Mouse (Mus musculus): Measurements from ENCODE around the gene Plekha4. TPM values are rescaled to one million over a fixed set of nuclear protein-coding genes. Genes with fewer than 3 reads are reported as not detected.

Gene Plekha4
- polyA plus RNA-seq, 1 experiment from 2014 or later, result 0.51 TPM

GRCm38 (mm10) chr7:45540213-45540612, 14.1 kb downstream of the Plekha4 start:
- ATAC-seq (no peak), DNase-seq (no peak)

GRCm38 (mm10) chr7:45544525-45544924, 18.4 kb downstream of the Plekha4 start:
- TF ChIP-seq CTCF (IDR thresholded peaks at IDR 0.05; ENCODE audit: low read depth) (peak; percentile 51), EP300 (IDR thresholded peaks at IDR 0.05; ENCODE audit: low read depth) (no peak)
- H3K4me3 ChIP-seq (ENCODE audit: low read depth, low read length), result no peak overlapping the region
- H3K9ac ChIP-seq (replicated peaks), result no peak overlapping the region
- DNase-seq (no peak), ATAC-seq (no peak)
- no peak overlapping the region for H3K27ac ChIP-seq (ENCODE audit: low read depth)
- H3K4me2 ChIP-seq (ENCODE audit: low read depth, low read length), result no peak overlapping the region
- H3K4me1 ChIP-seq (ENCODE audit: insufficient read depth), result peaks cover 4% of the 10 kb centered on the region; the same call in 1 of the 2 replicates
- H3K36me3 ChIP-seq (replicated peaks; ENCODE audit: insufficient read depth, low read length), result no peaks in the 10 kb centered on the region
- H3K27me3 ChIP-seq (ENCODE audit: insufficient read depth, low read length), result no peaks in the 10 kb centered on the region
- 76% methylated on average over 1 of the region's 1 CpGs for WGBS (ENCODE audit: insufficient replicate concordance)
- H3K9me3 ChIP-seq (ENCODE audit: low read length), result no peaks in the 10 kb centered on the region

More at GRCm38 (mm10) chr7:45540213-45540612, 14.1 kb downstream of the Plekha4 start:
- WGBS (ENCODE audit: insufficient replicate concordance), result 67% methylated on average over 2 of the region's 2 CpGs
- no peaks in the 10 kb centered on the region for H3K9me3 ChIP-seq (ENCODE audit: low read length)
- no peak overlapping the region for H3K4me2 ChIP-seq (ENCODE audit: low read depth, low read length)
- no peaks in the 10 kb centered on the region for H3K36me3 ChIP-seq (replicated peaks; ENCODE audit: insufficient read depth, low read length)
- no peak overlapping the region for H3K4me3 ChIP-seq (ENCODE audit: low read depth, low read length)
- peaks cover 15% of the 10 kb centered on the region; the same call in 1 of the 2 replicates for H3K4me1 ChIP-seq (ENCODE audit: insufficient read depth)
- TF ChIP-seq EP300 (IDR thresholded peaks at IDR 0.05; ENCODE audit: low read depth), result no peak
- TF ChIP-seq CTCF (IDR thresholded peaks at IDR 0.05; ENCODE audit: low read depth), result no peak
- no peaks in the 10 kb centered on the region for H3K27me3 ChIP-seq (ENCODE audit: insufficient read depth, low read length)
- H3K9ac ChIP-seq (replicated peaks), result no peak overlapping the region
- no peak overlapping the region for H3K27ac ChIP-seq (ENCODE audit: low read depth)

GRCm38 (mm10) chr7:45549641-45550436, 23.7 kb downstream of the Plekha4 start:
- H3K27me3 ChIP-seq (ENCODE audit: insufficient read depth, low read length), result no peaks in the 10 kb centered on the region
- no peak for TF ChIP-seq EP300 (IDR thresholded peaks at IDR 0.05; ENCODE audit: low read depth)
- no peak for TF ChIP-seq CTCF (IDR thresholded peaks at IDR 0.05; ENCODE audit: low read depth)
- no peak for ATAC-seq
- 87% methylated on average over 16 of the region's 16 CpGs for WGBS (ENCODE audit: insufficient replicate concordance)
- H3K9ac ChIP-seq (replicated peaks), result no peak overlapping the region
- no peak overlapping the region for H3K4me2 ChIP-seq (ENCODE audit: low read depth, low read length)
- no peaks in the 10 kb centered on the region for H3K36me3 ChIP-seq (replicated peaks; ENCODE audit: insufficient read depth, low read length)
- H3K27ac ChIP-seq (ENCODE audit: low read depth), result no peak overlapping the region
- H3K4me3 ChIP-seq (ENCODE audit: low read depth, low read length), result no peak overlapping the region
- DNase-seq, result no peak
- H3K9me3 ChIP-seq (ENCODE audit: low read length), result no peaks in the 10 kb centered on the region
- peaks cover 6% of the 10 kb centered on the region for H3K4me1 ChIP-seq (ENCODE audit: insufficient read depth)

GRCm38 (mm10) chr7:45550821-45551511, 24.8 kb downstream of the Plekha4 start:
- Histone ChIP-seq H3K27ac (ENCODE audit: low read depth) (no peak overlapping the region), H3K9ac (replicated peaks) (no peak overlapping the region), H3K4me2 (ENCODE audit: low read depth, low read length) (no peak overlapping the region), H3K4me1 (ENCODE audit: insufficient read depth) (peaks cover 6% of the 10 kb centered on the region), H3K9me3 (ENCODE audit: low read length) (no peaks in the 10 kb centered on the region), H3K27me3 (ENCODE audit: insufficient read depth, low read length) (no peaks in the 10 kb centered on the region), H3K36me3 (replicated peaks; ENCODE audit: insufficient read depth, low read length) (no peaks in the 10 kb centered on the region), H3K4me3 (ENCODE audit: low read depth, low read length) (no peak overlapping the region)
- TF ChIP-seq CTCF (IDR thresholded peaks at IDR 0.05; ENCODE audit: low read depth) (no peak), EP300 (IDR thresholded peaks at IDR 0.05; ENCODE audit: low read depth) (no peak)
- WGBS (ENCODE audit: insufficient replicate concordance), result 65% methylated on average over 11 of the region's 11 CpGs
- ATAC-seq (no peak), DNase-seq (no peak)

- 72% methylated on average over 8 of the region's 8 CpGs for WGBS (ENCODE audit: insufficient replicate concordance)
- H3K4me3 ChIP-seq (ENCODE audit: low read depth, low read length), result no peak overlapping the region
Observed at GRCm38 (mm10) chr7:45551512-45551883, 25.4 kb downstream of the Plekha4 start.

GRCm38 (mm10) chr7:45553519-45553918, 27.4 kb downstream of the Plekha4 start:
- ATAC-seq, result peak; percentile 13; the same call in 1 of the 2 replicates
- Histone ChIP-seq H3K36me3 (replicated peaks; ENCODE audit: insufficient read depth, low read length) (no peaks in the 10 kb centered on the region), H3K9ac (replicated peaks) (no peak overlapping the region), H3K9me3 (ENCODE audit: low read length) (no peaks in the 10 kb centered on the region), H3K4me3 (ENCODE audit: low read depth, low read length) (no peak overlapping the region), H3K4me2 (ENCODE audit: low read depth, low read length) (no peak overlapping the region), H3K4me1 (ENCODE audit: insufficient read depth) (peaks cover 6% of the 10 kb centered on the region), H3K27me3 (ENCODE audit: insufficient read depth, low read length) (no peaks in the 10 kb centered on the region), H3K27ac (ENCODE audit: low read depth) (no peak overlapping the region)
- no peak for DNase-seq
- TF ChIP-seq EP300 (IDR thresholded peaks at IDR 0.05; ENCODE audit: low read depth), result no peak
- TF ChIP-seq CTCF (IDR thresholded peaks at IDR 0.05; ENCODE audit: low read depth), result no peak
- 66% methylated on average over 8 of the region's 8 CpGs for WGBS (ENCODE audit: insufficient replicate concordance)

More at GRCm38 (mm10) chr7:45551512-45551883, 25.4 kb downstream of the Plekha4 start:
- no peak overlapping the region for H3K9ac ChIP-seq (replicated peaks)
- DNase-seq (no peak), ATAC-seq (no peak)
- no peak overlapping the region for H3K27ac ChIP-seq (ENCODE audit: low read depth)
- TF ChIP-seq CTCF (IDR thresholded peaks at IDR 0.05; ENCODE audit: low read depth), result no peak
- H3K4me1 ChIP-seq (ENCODE audit: insufficient read depth), result peaks cover 6% of the 10 kb centered on the region
- H3K27me3 ChIP-seq (ENCODE audit: insufficient read depth, low read length), result no peaks in the 10 kb centered on the region
- H3K4me2 ChIP-seq (ENCODE audit: low read depth, low read length), result no peak overlapping the region
- no peaks in the 10 kb centered on the region for H3K9me3 ChIP-seq (ENCODE audit: low read length)
- no peaks in the 10 kb centered on the region for H3K36me3 ChIP-seq (replicated peaks; ENCODE audit: insufficient read depth, low read length)

All from liver, postnatal 0 days (tissue).